Mouse (Mus musculus) kidney, embryonic 15.5 days (tissue): Measurements from ENCODE around the gene 4921530L21Rik. TPM values are rescaled to one million over a fixed set of nuclear protein-coding genes. Genes with fewer than 3 reads are reported as not detected.

Experiments used
- ATAC-seq: fragments of 200-750 bp; cut with Nextera tagmentation; replicated peaks from 2 replicates; pipeline ENCODE4 v1.8.0; 2017; ENCODE audit warnings: moderate TSS enrichment; ENCODE audit not compliant: low FRiP score
- H3K27ac ChIP-seq: fragments of 300-500 bp; sonication (generic); 2 replicates; pipeline ENCODE4 v1.5.1; 2015; ENCODE audit warnings: mild to moderate bottlenecking, inconsistent platforms
- H3K27me3 ChIP-seq: fragments of 300-500 bp; sonication (generic); 2 replicates; pipeline ENCODE4 v1.6.1; 2015; ENCODE audit warnings: inconsistent platforms
- H3K36me3 ChIP-seq: fragments of 300-500 bp; sonication (generic); 2 replicates; pipeline ENCODE4 v1.6.1; 2015; ENCODE audit warnings: inconsistent platforms
- H3K4me1 ChIP-seq: fragments of 300-500 bp; sonication (generic); 2 replicates; pipeline ENCODE4 v1.6.1; 2015; ENCODE audit warnings: inconsistent platforms
- H3K4me2 ChIP-seq: fragments of 300-500 bp; sonication (generic); 2 replicates; pipeline ENCODE4 v1.6.1; 2015; ENCODE audit warnings: moderate library complexity, mild to moderate bottlenecking, inconsistent platforms
- H3K4me3 ChIP-seq: fragments of 300-500 bp; sonication (generic); replicated peaks from 2 replicates; pipeline ENCODE4 v1.5.1; 2015; ENCODE audit warnings: mild to moderate bottlenecking, inconsistent platforms
- H3K9ac ChIP-seq: fragments of 300-500 bp; sonication (generic); 2 replicates; pipeline ENCODE4 v1.6.1; 2015; ENCODE audit warnings: mild to moderate bottlenecking, inconsistent platforms
- H3K9me3 ChIP-seq: fragments of 300-500 bp; sonication (generic); replicated peaks from 2 replicates; pipeline ENCODE4 v1.6.1; 2016; ENCODE audit warnings: inconsistent platforms
- WGBS: fragments of 180-500 bp; shearing (Covaris S2); methylation state at CpG from one replicate; pipeline ENCODE4 v1.1.7; 2015; ENCODE audit warnings: mixed read lengths; 5-methylcytosine and 5-hydroxymethylcytosine counted together
- polyA plus RNA-seq: library from polyadenylated mRNA; unstranded; fragments of >200 nt; fragmentation: Nextera tagmentation; extraction: Ambion mirVana; gene quantifications from 2 replicates; pipeline ENCODE4 v1.2.1, GENCODE M21; 2015

4921530L21Rik gene
- not detected in 2 replicates for polyA plus RNA-seq

GRCm38 (mm10) chr14:95880954-95881353 lies at the start of gene 4921530L21Rik:
Gene 4921530L21Rik, plus strand, starts transcription at chr14:95881254.
- Histone ChIP-seq H3K4me3 (no peak within 1 kb of the TSS), H3K36me3 (no peaks in the 10 kb centered on the region), H3K27ac (no peak within 1 kb of the TSS), H3K4me2 (no peak within 1 kb of the TSS), H3K9me3 (no peaks in the 10 kb centered on the region), H3K9ac (no peak within 1 kb of the TSS), H3K27me3 (no peaks in the 10 kb centered on the region), H3K4me1 (no peaks in the 10 kb centered on the region)
- no peak for ATAC-seq
- WGBS = 96% methylated on average over 1 of the region's 1 CpGs

- no peaks in the 10 kb centered on the region for H3K9me3 ChIP-seq
- no peak overlapping the region for H3K4me2 ChIP-seq
- H3K4me3 ChIP-seq = no peak overlapping the region
- H3K27me3 ChIP-seq = no peaks in the 10 kb centered on the region
- H3K4me1 ChIP-seq = no peaks in the 10 kb centered on the region
- 65% methylated on average over 3 of the region's 3 CpGs for WGBS
- H3K36me3 ChIP-seq = no peaks in the 10 kb centered on the region
- no peak overlapping the region for H3K9ac ChIP-seq
- no peak overlapping the region for H3K27ac ChIP-seq
- ATAC-seq = no peak
Observed at GRCm38 (mm10) chr14:95833866-95834265, 47.2 kb upstream of the 4921530L21Rik start.

DNA sequence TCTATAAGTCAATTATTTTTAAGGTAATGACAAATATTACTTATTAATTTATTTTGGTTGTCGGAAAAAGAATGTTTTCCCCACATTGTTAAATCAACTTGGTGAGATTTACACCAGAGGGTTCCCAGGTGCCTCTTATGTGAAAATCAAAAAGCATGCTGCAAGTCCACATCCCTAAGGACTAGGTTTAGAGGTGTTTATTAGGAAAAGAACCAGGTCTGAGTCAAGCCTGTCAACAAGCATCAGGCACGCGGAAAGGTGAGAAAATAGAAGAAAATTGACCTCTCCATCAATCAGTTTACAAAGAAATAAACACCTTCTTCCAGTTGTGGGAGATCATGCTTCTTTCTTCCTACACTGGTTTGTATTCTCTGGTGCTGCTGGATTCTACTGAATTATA lies 18.1 kb upstream of the 4921530L21Rik start:
- no peak overlapping the region for H3K27ac ChIP-seq
- WGBS = 72% methylated on average over 3 of the region's 3 CpGs
- ATAC-seq = no peak

DNA sequence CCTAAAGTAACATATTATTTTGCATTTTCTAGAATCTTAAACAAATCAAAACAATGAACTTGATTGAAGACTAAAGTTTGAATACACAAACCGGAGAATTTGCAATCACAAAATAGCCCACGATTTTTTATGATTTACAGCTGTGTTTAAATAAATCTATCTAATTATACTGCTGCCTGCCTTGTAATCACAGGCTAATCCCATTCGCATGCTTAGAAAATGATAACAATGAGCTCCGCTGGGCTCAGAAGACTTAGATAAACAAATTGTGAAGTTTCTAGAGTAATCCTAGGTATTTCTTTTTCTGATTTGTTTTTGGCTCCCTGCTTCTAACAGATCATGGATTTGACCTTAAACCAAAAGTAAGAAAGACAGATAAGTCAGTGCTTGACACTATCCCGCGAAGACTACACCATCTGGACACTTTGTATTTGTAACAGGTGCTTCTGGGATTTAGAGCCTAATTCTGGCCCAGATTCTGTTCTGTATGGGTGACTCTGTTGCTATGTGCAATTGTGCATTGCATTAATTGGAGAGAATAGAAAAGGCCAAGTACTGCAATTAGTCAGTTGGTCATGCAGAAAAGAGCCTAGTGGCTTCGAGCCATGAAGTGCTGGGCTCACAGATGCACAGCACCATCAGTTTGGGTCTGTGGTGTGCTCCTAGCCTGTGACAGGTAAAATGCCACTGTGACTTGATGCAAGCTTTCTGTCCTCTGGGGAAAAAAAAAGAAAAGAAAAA lies 15.2 kb upstream of the 4921530L21Rik start:
- no peak overlapping the region for H3K4me2 ChIP-seq
- H3K27ac ChIP-seq = no peak overlapping the region
- no peak overlapping the region for H3K4me3 ChIP-seq
- no peaks in the 10 kb centered on the region for H3K4me1 ChIP-seq
- H3K27me3 ChIP-seq = no peaks in the 10 kb centered on the region
- H3K36me3 ChIP-seq = no peaks in the 10 kb centered on the region
- no peaks in the 10 kb centered on the region for H3K9me3 ChIP-seq
- no peak overlapping the region for H3K9ac ChIP-seq
- WGBS = 72% methylated on average over 7 of the region's 7 CpGs
- no peak for ATAC-seq

More for the DNA sequence above, 18.1 kb upstream of the 4921530L21Rik start:
- Histone ChIP-seq H3K4me3 (no peak overlapping the region), H3K4me1 (no peaks in the 10 kb centered on the region), H3K9me3 (no peaks in the 10 kb centered on the region), H3K9ac (no peak overlapping the region), H3K4me2 (no peak overlapping the region), H3K27me3 (no peaks in the 10 kb centered on the region), H3K36me3 (no peaks in the 10 kb centered on the region)

- Histone ChIP-seq H3K27ac (no peak overlapping the region), H3K9me3 (no peaks in the 10 kb centered on the region), H3K36me3 (no peaks in the 10 kb centered on the region), H3K4me3 (no peak overlapping the region), H3K9ac (no peak overlapping the region), H3K27me3 (no peaks in the 10 kb centered on the region), H3K4me2 (no peak overlapping the region), H3K4me1 (no peaks in the 10 kb centered on the region)
- WGBS = 67% methylated on average over 5 of the region's 5 CpGs
- no peak for ATAC-seq
Observed at GRCm38 (mm10) chr14:95872020-95872419, 9.0 kb upstream of the 4921530L21Rik start.

DNA sequence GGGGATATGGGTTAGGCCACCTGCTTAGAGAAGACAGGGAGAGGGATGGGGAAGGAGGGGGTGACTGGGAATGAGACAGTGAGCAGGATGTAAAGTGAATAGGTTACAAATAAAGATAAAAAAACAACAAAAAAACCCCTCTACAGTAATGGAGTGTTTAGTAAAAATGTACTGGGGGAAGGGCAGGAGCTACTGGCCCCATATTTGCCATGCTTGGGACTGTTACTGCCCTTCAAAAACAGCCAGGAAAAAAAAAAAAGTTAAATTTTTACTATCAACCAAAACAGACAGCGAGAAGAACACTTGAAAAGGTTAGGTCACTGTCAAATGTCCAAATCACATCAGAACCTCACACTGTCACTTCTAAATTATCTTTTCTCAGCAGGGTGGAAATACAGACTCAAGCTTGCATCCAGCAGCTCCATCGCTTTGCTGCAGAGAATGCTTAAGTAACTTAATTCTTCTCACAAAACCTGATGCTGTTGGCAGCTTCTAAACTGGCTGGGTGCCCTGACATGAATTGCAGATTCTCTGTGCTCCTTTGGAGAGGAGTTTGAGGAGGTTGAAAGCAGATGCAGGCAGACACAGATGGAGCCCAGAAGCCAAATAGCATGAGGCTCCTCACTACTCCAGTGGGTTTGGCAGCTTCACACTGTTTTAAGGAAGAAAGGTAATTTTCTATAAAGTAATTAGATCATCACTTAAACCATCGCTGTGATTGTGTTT lies 4.1 kb upstream of the 4921530L21Rik start:
- WGBS = 72% methylated on average over 3 of the region's 3 CpGs

GRCm38 (mm10) chr14:95877548-95877947 lies 3.5 kb upstream of the 4921530L21Rik start:
- Histone ChIP-seq H3K36me3 (no peaks in the 10 kb centered on the region), H3K4me3 (no peak overlapping the region), H3K4me2 (no peak overlapping the region), H3K27me3 (no peaks in the 10 kb centered on the region), H3K27ac (no peak overlapping the region), H3K4me1 (no peaks in the 10 kb centered on the region), H3K9me3 (no peaks in the 10 kb centered on the region), H3K9ac (no peak overlapping the region)
- WGBS = 83% methylated on average over 1 of the region's 1 CpGs
- no peak for ATAC-seq

More for the DNA sequence above, 4.1 kb upstream of the 4921530L21Rik start:
- Histone ChIP-seq H3K9ac (no peak overlapping the region), H3K27me3 (no peaks in the 10 kb centered on the region), H3K4me2 (no peak overlapping the region), H3K4me3 (no peak overlapping the region), H3K9me3 (no peaks in the 10 kb centered on the region), H3K4me1 (no peaks in the 10 kb centered on the region), H3K36me3 (no peaks in the 10 kb centered on the region), H3K27ac (no peak overlapping the region)
- ATAC-seq = no peak

DNA sequence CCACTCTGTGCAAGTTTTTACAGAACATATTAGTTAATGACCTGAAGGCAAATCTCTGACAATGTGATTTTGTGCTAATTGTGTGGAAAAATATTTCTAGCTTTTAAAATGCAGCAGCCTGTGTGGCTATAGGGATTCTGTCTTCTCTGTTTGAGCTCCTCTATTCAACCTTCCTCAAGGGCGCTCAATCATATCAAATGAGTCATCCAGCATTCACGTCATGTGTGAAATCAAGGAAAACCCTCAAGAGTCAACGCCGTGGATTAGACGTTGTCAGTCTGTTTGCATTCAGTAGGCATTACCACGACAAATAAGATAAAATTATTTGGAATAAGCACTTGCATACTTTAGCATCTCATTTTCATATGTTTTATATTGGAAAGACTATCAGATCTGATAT lies 18.4 kb downstream of the 4921530L21Rik start:
- H3K36me3 ChIP-seq = no peaks in the 10 kb centered on the region
- 83% methylated on average over 6 of the region's 6 CpGs for WGBS
- no peak for ATAC-seq
- H3K9me3 ChIP-seq = no peaks in the 10 kb centered on the region
- no peaks in the 10 kb centered on the region for H3K4me1 ChIP-seq
- H3K4me3 ChIP-seq = no peak overlapping the region
- H3K4me2 ChIP-seq = no peak overlapping the region
- no peak overlapping the region for H3K27ac ChIP-seq
- H3K27me3 ChIP-seq = no peaks in the 10 kb centered on the region
- H3K9ac ChIP-seq = no peak overlapping the region

DNA sequence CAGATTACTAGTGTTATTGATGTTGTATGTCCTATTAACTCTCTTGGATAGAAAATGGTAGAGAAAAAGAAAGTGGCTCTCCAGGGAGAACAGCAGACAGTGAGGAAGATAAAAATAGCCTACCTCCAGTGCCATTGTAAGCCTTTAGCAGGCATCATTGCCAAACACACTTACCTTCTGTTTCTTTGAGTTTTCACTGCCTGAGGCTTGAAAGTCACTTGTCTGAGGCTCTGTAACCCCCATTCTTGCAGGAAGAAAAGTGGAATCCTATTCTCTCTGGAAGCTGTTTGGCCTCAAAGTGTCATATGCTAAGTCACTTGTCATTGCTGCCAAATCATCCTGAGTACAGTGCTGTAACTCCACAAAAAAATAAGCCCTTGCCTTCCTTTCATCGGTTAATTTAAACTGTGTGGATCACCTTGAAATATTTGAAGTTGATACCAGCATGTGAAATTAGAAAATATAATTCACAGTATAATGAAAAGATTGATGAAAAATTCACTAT lies 23.6 kb downstream of the 4921530L21Rik start:
- no peak for ATAC-seq
- Histone ChIP-seq H3K27ac (no peak overlapping the region), H3K9ac (no peak overlapping the region), H3K4me3 (no peak overlapping the region), H3K9me3 (no peaks in the 10 kb centered on the region), H3K36me3 (no peaks in the 10 kb centered on the region), H3K27me3 (no peaks in the 10 kb centered on the region), H3K4me2 (no peak overlapping the region), H3K4me1 (no peaks in the 10 kb centered on the region)
- WGBS = 73% methylated on average over 1 of the region's 1 CpGs

GRCm38 (mm10) chr14:95913293-95913692 lies 32.2 kb downstream of the 4921530L21Rik start:
- Histone ChIP-seq H3K4me1 (no peaks in the 10 kb centered on the region), H3K4me3 (no peak overlapping the region), H3K9me3 (no peaks in the 10 kb centered on the region), H3K9ac (no peak overlapping the region), H3K36me3 (no peaks in the 10 kb centered on the region), H3K4me2 (no peak overlapping the region), H3K27me3 (no peaks in the 10 kb centered on the region), H3K27ac (no peak overlapping the region)
- 91% methylated on average over 2 of the region's 2 CpGs for WGBS
- ATAC-seq = no peak

- H3K9ac ChIP-seq = no peak overlapping the region
- no peak for ATAC-seq
- no peak overlapping the region for H3K4me2 ChIP-seq
Observed at GRCm38 (mm10) chr14:95926742-95927141, 45.7 kb downstream of the 4921530L21Rik start.

More at GRCm38 (mm10) chr14:95926742-95927141, 45.7 kb downstream of the 4921530L21Rik start:
- 82% methylated on average over 1 of the region's 1 CpGs for WGBS
- Histone ChIP-seq H3K9me3 (no peaks in the 10 kb centered on the region), H3K36me3 (no peaks in the 10 kb centered on the region), H3K4me3 (no peak overlapping the region), H3K4me1 (no peaks in the 10 kb centered on the region), H3K27me3 (no peaks in the 10 kb centered on the region), H3K27ac (no peak overlapping the region)
